Mouse (Mus musculus) hindbrain, embryonic 12.5 days (tissue): ENCODE data around the gene 1700021F05Rik. TPM values are rescaled to one million over a fixed set of nuclear protein-coding genes. Genes with fewer than 3 reads are reported as not detected.
"Not testable (repeated sequence)": the region's sequence is repeated elsewhere in the genome, so short reads cannot be mapped to it uniquely, and the experiment has no call there.

ENCODE experiments used
- ATAC-seq: fragments of 200-750 bp; cut with Nextera tagmentation; 2 replicates; pipeline ENCODE4 v1.8.0; 2017; ENCODE audit warnings: moderate TSS enrichment; ENCODE audit not compliant: low FRiP score
- H3K27ac ChIP-seq: fragments of 300-500 bp; sonication (generic); 2 replicates; pipeline ENCODE4 v1.5.1; 2016; ENCODE audit warnings: mild to moderate bottlenecking
- H3K27me3 ChIP-seq: fragments of 300-500 bp; sonication (generic); 2 replicates; pipeline ENCODE4 v1.6.1; 2016; ENCODE audit warnings: mild to moderate bottlenecking
- H3K36me3 ChIP-seq: fragments of 300-500 bp; sonication (generic); 2 replicates; pipeline ENCODE4 v1.6.1; 2016; ENCODE audit warnings: mild to moderate bottlenecking
- H3K4me1 ChIP-seq: fragments of 300-500 bp; sonication (generic); 2 replicates; pipeline ENCODE4 v1.6.1; 2016
- H3K4me2 ChIP-seq: fragments of 300-500 bp; sonication (generic); replicated peaks from 2 replicates; pipeline ENCODE4 v1.6.1; 2016; ENCODE audit warnings: mild to moderate bottlenecking
- H3K4me3 ChIP-seq: fragments of 300-500 bp; sonication (generic); 2 replicates; pipeline ENCODE4 v1.5.1; 2016; ENCODE audit warnings: mild to moderate bottlenecking
- H3K9ac ChIP-seq: fragments of 300-500 bp; sonication (generic); 2 replicates; pipeline ENCODE4 v1.6.1; 2016; ENCODE audit warnings: mild to moderate bottlenecking, moderate library complexity
- H3K9me3 ChIP-seq: fragments of 300-500 bp; sonication (generic); replicated peaks from 2 replicates; pipeline ENCODE4 v1.6.1; 2016; ENCODE audit warnings: mild to moderate bottlenecking
- WGBS: fragments of 180-500 bp; shearing (Covaris S2); methylation state at CpG from one replicate; pipeline ENCODE4 v1.1.7; 2016; 5-methylcytosine and 5-hydroxymethylcytosine counted together
- polyA plus RNA-seq: library from polyadenylated mRNA; unstranded; fragments of >200 nt; fragmentation: Nextera tagmentation; extraction: Ambion mirVana; gene quantifications from 2 replicates; pipeline ENCODE4 v1.2.1, GENCODE M21; 2016

1700021F05Rik gene
- polyA plus RNA-seq, 1 experiment from 2014 or later = 53.7 TPM

GRCm38 (mm10) chr10:43527283-43528269, 13.2 kb downstream of the 1700021F05Rik start:
- Histone ChIP-seq H3K36me3 (peaks cover 50% of the 10 kb centered on the region), H3K4me1 (peaks cover 12% of the 10 kb centered on the region), H3K4me2 (no peak overlapping the region), H3K27me3 (no peaks in the 10 kb centered on the region), H3K27ac (peak overlapping the region; percentile 87), H3K9me3 (no peaks in the 10 kb centered on the region), H3K9ac (peak overlapping the region; percentile 4; the same call in 1 of the 2 replicates), H3K4me3 (no peak overlapping the region)
- ATAC-seq = peak; percentile 77
- WGBS = 40% methylated on average over 15 of the region's 15 CpGs

GRCm38 (mm10) chr10:43523931-43524330, 16.9 kb downstream of the 1700021F05Rik start, which contains the start of gene Gm9803:
Gene Gm9803 (plus strand): TSS chr10:43524084.
- not testable (repeated sequence) for H3K9me3 ChIP-seq, ATAC-seq, H3K27ac ChIP-seq, H3K4me2 ChIP-seq, H3K9ac ChIP-seq, H3K27me3 ChIP-seq, H3K4me3 ChIP-seq
- 94% methylated on average over 10 of the region's 10 CpGs for WGBS
- peaks cover 12% of the 10 kb centered on the region for H3K4me1 ChIP-seq
- peaks cover 14% of the 10 kb centered on the region; the same call in 1 of the 2 replicates for H3K36me3 ChIP-seq

GRCm38 (mm10) chr10:43519977-43520376, 20.8 kb downstream of the 1700021F05Rik start:
- H3K27ac ChIP-seq = no peak overlapping the region
- H3K4me1 ChIP-seq = no peaks in the 10 kb centered on the region
- H3K9ac ChIP-seq = no peak overlapping the region
- 93% methylated on average over 2 of the region's 2 CpGs for WGBS
- H3K4me3 ChIP-seq = no peak overlapping the region
- no peak overlapping the region for H3K4me2 ChIP-seq
- no peaks in the 10 kb centered on the region for H3K9me3 ChIP-seq
- H3K27me3 ChIP-seq = no peaks in the 10 kb centered on the region
- no peak for ATAC-seq
- peaks cover 11% of the 10 kb centered on the region; the same call in 1 of the 2 replicates for H3K36me3 ChIP-seq

GRCm38 (mm10) chr10:43518368-43518767, 22.4 kb downstream of the 1700021F05Rik start:
- no peaks in the 10 kb centered on the region for H3K27me3 ChIP-seq
- no peak overlapping the region for H3K9ac ChIP-seq
- no peak overlapping the region for H3K4me2 ChIP-seq
- 80% methylated on average over 11 of the region's 13 CpGs for WGBS
- H3K4me3 ChIP-seq = no peak overlapping the region
- H3K27ac ChIP-seq = no peak overlapping the region
- no peak for ATAC-seq
- no peaks in the 10 kb centered on the region for H3K9me3 ChIP-seq
- H3K36me3 ChIP-seq = peaks cover 16% of the 10 kb centered on the region; the same call in 1 of the 2 replicates
- H3K4me1 ChIP-seq = no peaks in the 10 kb centered on the region

GRCm38 (mm10) chr10:43517836-43518235, 23.0 kb downstream of the 1700021F05Rik start:
- H3K36me3 ChIP-seq = peaks cover 20% of the 10 kb centered on the region
- H3K27ac ChIP-seq = no peak overlapping the region
- H3K27me3 ChIP-seq = no peaks in the 10 kb centered on the region
- no peak overlapping the region for H3K4me3 ChIP-seq
- no peak overlapping the region for H3K4me2 ChIP-seq
- no peak for ATAC-seq
- H3K9me3 ChIP-seq = no peaks in the 10 kb centered on the region
- WGBS = 71% methylated on average over 4 of the region's 4 CpGs
- no peaks in the 10 kb centered on the region for H3K4me1 ChIP-seq
- H3K9ac ChIP-seq = no peak overlapping the region

- H3K27ac ChIP-seq = 0 out of 2 replicates have a peak overlapping the region, but pooled peaks have one; percentile 17
- 81% methylated on average over 6 of the region's 6 CpGs for WGBS
- H3K27me3 ChIP-seq = no peaks in the 10 kb centered on the region
Measured at GRCm38 (mm10) chr10:43516992-43517660, 23.7 kb downstream of the 1700021F05Rik start.

GRCm38 (mm10) chr10:43512976-43513375, 27.8 kb downstream of the 1700021F05Rik start:
- Histone ChIP-seq H3K4me2 (no peak overlapping the region), H3K27ac (no peak overlapping the region), H3K27me3 (no peaks in the 10 kb centered on the region), H3K4me3 (no peak overlapping the region), H3K36me3 (peaks cover 53% of the 10 kb centered on the region), H3K9ac (no peak overlapping the region), H3K9me3 (no peaks in the 10 kb centered on the region), H3K4me1 (no peaks in the 10 kb centered on the region)
- 92% methylated on average over 10 of the region's 10 CpGs for WGBS
- no peak for ATAC-seq

More at GRCm38 (mm10) chr10:43516992-43517660, 23.7 kb downstream of the 1700021F05Rik start:
- Histone ChIP-seq H3K4me1 (no peaks in the 10 kb centered on the region), H3K9me3 (no peaks in the 10 kb centered on the region), H3K36me3 (peaks cover 22% of the 10 kb centered on the region), H3K4me3 (no peak overlapping the region), H3K4me2 (no peak overlapping the region), H3K9ac (no peak overlapping the region)
- ATAC-seq = no peak

GRCm38 (mm10) chr10:43509228-43509627, 31.6 kb downstream of the 1700021F05Rik start:
- Histone ChIP-seq H3K4me3 (no peak overlapping the region), H3K4me2 (no peak overlapping the region), H3K36me3 (peaks cover 58% of the 10 kb centered on the region), H3K9ac (no peak overlapping the region), H3K27me3 (no peaks in the 10 kb centered on the region), H3K9me3 (no peaks in the 10 kb centered on the region), H3K27ac (no peak overlapping the region), H3K4me1 (no peaks in the 10 kb centered on the region)
- 95% methylated on average over 7 of the region's 7 CpGs for WGBS
- no peak for ATAC-seq

- Histone ChIP-seq H3K9ac (no peak overlapping the region), H3K36me3 (peaks cover 50% of the 10 kb centered on the region), H3K4me3 (no peak overlapping the region), H3K4me2 (no peak overlapping the region), H3K27me3 (no peaks in the 10 kb centered on the region), H3K27ac (no peak overlapping the region), H3K9me3 (no peaks in the 10 kb centered on the region), H3K4me1 (no peaks in the 10 kb centered on the region)
- ATAC-seq = no peak
- WGBS = 77% methylated on average over 4 of the region's 4 CpGs
Measured at GRCm38 (mm10) chr10:43507051-43507450, 33.7 kb downstream of the 1700021F05Rik start.

- Histone ChIP-seq H3K36me3 (peaks cover 38% of the 10 kb centered on the region), H3K9ac (no peak overlapping the region)
- WGBS = 82% methylated on average over 1 of the region's 1 CpGs
Measured at GRCm38 (mm10) chr10:43504291-43504690, 36.5 kb downstream of the 1700021F05Rik start.

GRCm38 (mm10) chr10:43502599-43502998, 38.2 kb downstream of the 1700021F05Rik start:
- H3K4me1 ChIP-seq = no peaks in the 10 kb centered on the region
- 94% methylated on average over 4 of the region's 4 CpGs for WGBS
- H3K36me3 ChIP-seq = peaks cover 49% of the 10 kb centered on the region
- no peak overlapping the region for H3K4me3 ChIP-seq
- H3K9me3 ChIP-seq = no peaks in the 10 kb centered on the region
- H3K9ac ChIP-seq = no peak overlapping the region
- no peak overlapping the region for H3K4me2 ChIP-seq
- H3K27me3 ChIP-seq = no peaks in the 10 kb centered on the region
- ATAC-seq = no peak
- H3K27ac ChIP-seq = no peak overlapping the region

More at GRCm38 (mm10) chr10:43504291-43504690, 36.5 kb downstream of the 1700021F05Rik start:
- H3K4me3 ChIP-seq = no peak overlapping the region
- H3K4me1 ChIP-seq = no peaks in the 10 kb centered on the region
- no peak overlapping the region for H3K4me2 ChIP-seq
- H3K27me3 ChIP-seq = no peaks in the 10 kb centered on the region
- ATAC-seq = no peak
- no peaks in the 10 kb centered on the region for H3K9me3 ChIP-seq
- no peak overlapping the region for H3K27ac ChIP-seq

GRCm38 (mm10) chr10:43490846-43491245, 49.9 kb downstream of the 1700021F05Rik start:
- no peak for ATAC-seq
- Histone ChIP-seq H3K27me3 (no peaks in the 10 kb centered on the region), H3K9ac (no peak overlapping the region), H3K4me3 (no peak overlapping the region), H3K36me3 (peaks cover 20% of the 10 kb centered on the region), H3K4me1 (peaks cover 17% of the 10 kb centered on the region), H3K27ac (no peak overlapping the region), H3K9me3 (no peaks in the 10 kb centered on the region), H3K4me2 (no peak overlapping the region)
- 88% methylated on average over 5 of the region's 5 CpGs for WGBS
